Mouse (Mus musculus) ES-E14 (cell line): ENCODE measurements around the gene Uhrf1bp1l.
A peak's percentile ranks its signal among the peaks of the same experiment; 100 is the strongest.

Experiments used
- HCFC1 ChIP-seq: IDR thresholded peaks from 2 replicates; pipeline ENCODE4 v1.6.1; 2012; ENCODE audit warnings: low read length, inconsistent platforms, borderline replicate concordance; ENCODE audit not compliant: insufficient read depth
- MAFK ChIP-seq: IDR thresholded peaks from 2 replicates; pipeline ENCODE4 v1.6.1; 2014; ENCODE audit warnings: mild to moderate bottlenecking, low read depth, low read length, inconsistent platforms; ENCODE audit not compliant: insufficient read depth

DNA sequence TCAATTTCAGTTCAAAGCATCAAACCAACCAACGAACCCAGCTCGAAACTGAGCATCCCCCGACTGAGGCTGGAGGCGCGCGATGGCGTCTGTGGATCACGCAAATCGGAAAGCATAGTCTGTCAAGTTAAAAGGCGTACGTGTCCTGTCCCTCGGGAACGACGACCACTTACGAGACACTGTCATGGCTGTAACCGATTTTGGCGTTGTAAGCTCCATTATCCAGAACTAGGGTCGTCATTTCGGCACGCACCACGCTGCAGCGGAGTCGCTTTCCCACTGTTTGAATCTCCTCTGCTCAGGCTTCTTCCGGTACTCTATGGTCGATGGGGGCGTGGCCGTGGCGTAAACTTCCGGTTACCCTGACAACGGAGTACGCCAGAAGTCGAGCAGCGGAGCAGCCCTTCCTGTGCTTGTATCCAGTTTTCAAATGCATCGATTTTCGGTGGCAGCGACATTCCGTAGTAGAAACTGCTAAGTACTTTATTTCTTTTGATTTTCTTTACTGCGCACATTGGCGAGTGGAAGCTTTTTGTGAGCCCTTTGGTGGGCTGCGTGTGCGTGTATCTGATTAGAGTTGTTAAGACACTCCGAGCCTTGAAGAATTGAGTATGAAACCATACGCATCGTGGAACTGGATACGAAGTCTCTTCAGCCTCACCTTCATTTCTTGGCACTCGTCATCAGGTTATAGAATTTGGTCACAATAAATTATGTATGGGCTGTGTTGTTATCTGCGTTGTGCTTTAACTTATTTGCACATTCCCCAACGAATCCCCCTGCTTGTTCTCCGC, 12.6 kb upstream of the Uhrf1bp1l start, which contains the start of gene Actr6:
- TF ChIP-seq MAFK (no peak), HCFC1 (peak; percentile 69; the same call in 1 of the 2 replicates)
